Mouse (Mus musculus) CH12.LX (cell line): ENCODE results near the gene Pigf. TPM values are rescaled to one million over a fixed set of nuclear protein-coding genes. Genes with fewer than 3 reads are reported as not detected.

Experiments
- DNase-seq: peaks from one replicate; pipeline ENCODE4 v3.0.0-alpha.2; 2013; ENCODE audit errors: extremely low read depth
- H3K27ac ChIP-seq: 2 replicates; pipeline ENCODE4 v1.5.1; 2012; ENCODE audit warnings: low read depth, mild to moderate bottlenecking, control low read depth, moderate library complexity; ENCODE audit not compliant: insufficient read depth
- H3K27me3 ChIP-seq: replicated peaks from 2 replicates; pipeline ENCODE3; 2012; ENCODE audit warnings: inconsistent platforms
- H3K36me3 ChIP-seq, 2 experiments: replicated peaks in 1 of 2; 2 replicates each; pipeline versions ENCODE3 to v1.6.1; 2012; ENCODE audit warnings: inconsistent platforms in 1 of 2, low read length in 1 of 2, mild to moderate bottlenecking in 1 of 2, mixed read lengths in 1 of 2, moderate library complexity in 1 of 2; ENCODE audit not compliant: control insufficient read depth in 1 of 2, insufficient read depth in 1 of 2
- H3K4me1 ChIP-seq, 2 experiments: 2 replicates each; pipeline ENCODE4 v1.6.1; 2012; ENCODE audit warnings: inconsistent platforms in 1 of 2, moderate library complexity in 1 of 2; ENCODE audit not compliant: insufficient read depth in 2 of 2, control insufficient read depth in 1 of 2
- H3K4me2 ChIP-seq: 2 replicates; pipeline ENCODE4 v1.6.1; 2012; ENCODE audit warnings: low read depth, mild to moderate bottlenecking, control low read depth; ENCODE audit not compliant: poor library complexity, insufficient read depth, severe bottlenecking
- H3K4me3 ChIP-seq, 3 experiments: fragments of 150-350 bp in 1 of 3; sonication (generic) in 1 of 3; replicated peaks in 1 of 3; 2 replicates each; pipeline versions ENCODE3 to v1.5.1; 2011 to 2012; ENCODE audit warnings: low read depth in 2 of 3, low read length in 2 of 3, mild to moderate bottlenecking in 2 of 3, moderate library complexity in 2 of 3, control low read depth in 1 of 3, improper control_type of control experiment in 1 of 3, inconsistent platforms in 1 of 3, mixed read lengths in 1 of 3; ENCODE audit not compliant: poor library complexity in 1 of 3
- H3K79me2 ChIP-seq: replicated peaks from 2 replicates; pipeline ENCODE4 v1.6.1; 2012; ENCODE audit warnings: mild to moderate bottlenecking, moderate library complexity; ENCODE audit not compliant: control insufficient read depth, poor library complexity, insufficient read depth, severe bottlenecking; ENCODE audit errors: extremely low read depth
- H3K9ac ChIP-seq: 2 replicates; pipeline ENCODE4 v1.6.1; 2012; ENCODE audit warnings: low read depth, mild to moderate bottlenecking, control low read depth, moderate library complexity; ENCODE audit not compliant: insufficient read depth
- H3K9me3 ChIP-seq: replicated peaks from 2 replicates; pipeline ENCODE3; 2012; ENCODE audit warnings: low read length, inconsistent platforms, mixed read lengths
- CHD1 ChIP-seq: IDR thresholded peaks from 2 replicates; pipeline ENCODE4 v1.6.1; 2012; ENCODE audit warnings: low read depth, low read length, improper control_type of control experiment, inconsistent platforms
- CHD2 ChIP-seq: IDR thresholded peaks from 2 replicates; pipeline ENCODE4 v1.6.1; 2011; ENCODE audit warnings: low read length, improper control_type of control experiment
- CTCF ChIP-seq, 2 experiments: IDR thresholded peaks in 1 of 2; conservative IDR thresholded peaks in 1 of 2; 2 replicates each; pipeline ENCODE4 v1.5.1; 2011 to 2012; ENCODE audit warnings: low read depth in 2 of 2, low read length in 2 of 2, improper control_type of control experiment in 1 of 2, inconsistent platforms in 1 of 2, mild to moderate bottlenecking in 1 of 2, moderate library complexity in 1 of 2
- ELF1 ChIP-seq: IDR thresholded peaks from 2 replicates; pipeline ENCODE4 v1.6.1; 2014; ENCODE audit warnings: low read depth, mild to moderate bottlenecking, inconsistent platforms, low read length, improper control_type of control experiment
- ETS1 ChIP-seq: conservative IDR thresholded peaks from 2 replicates; pipeline ENCODE4 v1.6.1; 2012; ENCODE audit warnings: low read depth, mild to moderate bottlenecking, inconsistent platforms, low read length, improper control_type of control experiment, moderate library complexity
- HCFC1 ChIP-seq: IDR thresholded peaks from 2 replicates; pipeline ENCODE4 v1.6.1; 2012; ENCODE audit warnings: low read depth, mild to moderate bottlenecking, inconsistent platforms, low read length, improper control_type of control experiment
- KAT2A ChIP-seq: IDR thresholded peaks from 2 replicates; pipeline ENCODE4 v1.6.1; 2012; ENCODE audit warnings: low read length, improper control_type of control experiment, inconsistent platforms; ENCODE audit not compliant: insufficient replicate concordance
- MEF2A ChIP-seq: IDR thresholded peaks from 2 replicates; pipeline ENCODE4 v1.6.1; 2014; ENCODE audit warnings: low read depth, mild to moderate bottlenecking, inconsistent platforms, low read length, improper control_type of control experiment, borderline replicate concordance
- MXI1 ChIP-seq: IDR thresholded peaks from 2 replicates; pipeline ENCODE4 v1.6.1; 2011; ENCODE audit warnings: mild to moderate bottlenecking, low read depth, low read length, improper control_type of control experiment
- NELFE ChIP-seq: IDR thresholded peaks from 2 replicates; pipeline ENCODE4 v1.6.1; 2011; ENCODE audit warnings: low read depth, low read length, improper control_type of control experiment
- NRF1 ChIP-seq: IDR thresholded peaks from 2 replicates; pipeline ENCODE4 v1.6.1; 2014; ENCODE audit warnings: low read depth, mild to moderate bottlenecking, inconsistent platforms, low read length, improper control_type of control experiment, moderate library complexity
- PAX5 ChIP-seq: IDR thresholded peaks from 2 replicates; pipeline ENCODE4 v1.6.1; 2012; ENCODE audit warnings: low read length, inconsistent platforms, mixed read lengths
- POLR2A ChIP-seq: IDR thresholded peaks from 2 replicates; pipeline ENCODE4 v1.6.1; 2011; ENCODE audit warnings: low read depth, mild to moderate bottlenecking, improper control_type of control experiment, low read length
- RAD21 ChIP-seq: IDR thresholded peaks from 2 replicates; pipeline ENCODE4 v1.6.1; 2011; ENCODE audit warnings: low read depth, mild to moderate bottlenecking, low read length, improper control_type of control experiment, moderate library complexity
- RCOR1 ChIP-seq: conservative IDR thresholded peaks from 2 replicates; pipeline ENCODE4 v1.6.1; 2012; ENCODE audit warnings: low read depth, mild to moderate bottlenecking, inconsistent platforms, low read length, improper control_type of control experiment
- SIN3A ChIP-seq: IDR thresholded peaks from 2 replicates; pipeline ENCODE4 v1.6.1; 2012; ENCODE audit warnings: low read length, improper control_type of control experiment, inconsistent platforms
- TBP ChIP-seq: conservative IDR thresholded peaks from 2 replicates; pipeline ENCODE4 v1.6.1; 2011; ENCODE audit warnings: low read depth, low read length, improper control_type of control experiment
- UBTF ChIP-seq: IDR thresholded peaks from 2 replicates; pipeline ENCODE4 v1.6.1; 2012; ENCODE audit warnings: low read depth, mild to moderate bottlenecking, inconsistent platforms, low read length, improper control_type of control experiment, moderate library complexity
- USF1 ChIP-seq: IDR thresholded peaks from 2 replicates; pipeline ENCODE4 v1.6.1; 2014; ENCODE audit warnings: low read depth, mild to moderate bottlenecking, inconsistent platforms, low read length, improper control_type of control experiment
- USF2 ChIP-seq: conservative IDR thresholded peaks from 2 replicates; pipeline ENCODE4 v1.6.1; 2011; ENCODE audit warnings: low read depth, low read length, improper control_type of control experiment
- ZKSCAN1 ChIP-seq: IDR thresholded peaks from 2 replicates; pipeline ENCODE4 v1.6.1; 2012; ENCODE audit warnings: low read depth, inconsistent platforms, low read length, improper control_type of control experiment, borderline replicate concordance
- ZMIZ1 ChIP-seq: IDR thresholded peaks from 2 replicates; pipeline ENCODE4 v1.6.1; 2012; ENCODE audit warnings: low read depth, mild to moderate bottlenecking, inconsistent platforms, low read length, improper control_type of control experiment
- ZNF384 ChIP-seq: IDR thresholded peaks from 2 replicates; pipeline ENCODE4 v1.6.1; 2012; ENCODE audit warnings: low read depth, low read length, improper control_type of control experiment, inconsistent platforms
- dilution Hi-C: fragments of 300-500 bp; cut with MboI; formaldehyde crosslinking; loops from 2 replicates; pipeline ENCODE4 v1.14.3; 2020; ENCODE audit warnings: low sequenced_read_pairs; ENCODE audit not compliant: extremely low pct_unique_long_range_greater_than_20kb, extremely low pct_ligation_motif_present
- in situ Hi-C: fragments of 300-500 bp; cut with MboI; formaldehyde crosslinking; loops from 3 replicates; pipeline ENCODE4 v1.14.3; 2019; ENCODE audit warnings: low sequenced_read_pairs, low pct_ligation_motif_present, low pct_unique_long_range_greater_than_20kb, mixed read lengths
- polyA plus RNA-seq: library from polyadenylated mRNA; unstranded; fragments of >175 nt; gene quantifications from 2 replicates; pipeline ENCODE4 v1.2.1, GENCODE M21; 2012; ENCODE audit warnings: low read depth; ENCODE audit not compliant: insufficient read length
- total RNA-seq, 2 experiments: library from RNA; depleted of rRNA; stranded (reverse); fragments of 300-350 nt in 1 of 2; fragments of >200 nt in 1 of 2; gene quantifications; 2 replicates each; pipeline ENCODE4 v1.2.3; 2012 to 2014

Pigf gene
- total and polyA plus RNA-seq, 3 experiments: 33.6 to 70.8 (median 37.6) TPM

GRCm38 (mm10) chr17:87050469-87051175 lies 25.4 kb upstream of the Pigf start:
- dilution Hi-C loops: no loop called here
- no peak overlapping the region for H3K27ac ChIP-seq

DNA sequence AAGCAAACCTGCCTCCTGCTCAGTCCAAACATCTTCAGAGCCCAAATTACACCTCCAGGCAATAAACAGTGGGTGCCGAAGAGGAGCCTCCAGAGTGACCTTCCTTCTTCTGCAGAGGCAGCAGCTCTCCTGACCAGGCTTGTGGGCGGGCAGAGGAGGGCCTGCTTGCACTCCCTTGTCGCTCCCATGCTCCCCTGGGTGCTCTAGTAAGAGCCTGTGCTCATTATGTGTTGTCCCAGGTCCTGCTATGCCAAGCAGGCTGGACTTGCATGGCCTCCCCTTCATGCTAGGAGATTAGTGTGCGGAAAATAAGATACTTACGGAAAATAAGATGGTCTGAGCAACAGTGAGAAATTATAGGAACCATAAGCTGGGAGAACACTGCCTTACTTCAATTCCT lies 24.5 kb upstream of the Pigf start:
- TF ChIP-seq CHD1: no peak
- TF ChIP-seq RCOR1: no peak
- TF ChIP-seq HCFC1: no peak
- TF ChIP-seq ETS1: no peak
- no peak for TF ChIP-seq NRF1
- peaks cover 3% of the 10 kb centered on the region for H3K27me3 ChIP-seq
- H3K4me1 ChIP-seq: peaks cover 0 to 14% of the 10 kb centered on the region in 2 experiments; a peak in 2 of 4 replicates
- no peak overlapping the region for H3K9ac ChIP-seq
- in situ Hi-C loops (loop anchor here (5.0 to 25.0 kb wide), 2 partner anchors 203 to 562 kb away; no protein-coding TSS in a partner anchor), dilution Hi-C loops (no loop called here)
- no peak overlapping the region for H3K27ac ChIP-seq
- DNase-seq: no peak
- H3K9me3 ChIP-seq: no peaks in the 10 kb centered on the region
- H3K36me3 ChIP-seq: no peaks in the 10 kb centered on the region
- H3K79me2 ChIP-seq: no peaks in the 10 kb centered on the region
- no peak overlapping the region for H3K4me2 ChIP-seq
- no peak overlapping the region for H3K4me3 ChIP-seq

More at GRCm38 (mm10) chr17:87050469-87051175, 25.4 kb upstream of the Pigf start:
- no peak overlapping the region for H3K4me3 ChIP-seq
- no peak for DNase-seq
- peaks cover 3% of the 10 kb centered on the region for H3K27me3 ChIP-seq
- H3K9ac ChIP-seq: no peak overlapping the region
- no peaks in the 10 kb centered on the region for H3K36me3 ChIP-seq
- H3K9me3 ChIP-seq: no peaks in the 10 kb centered on the region
- H3K79me2 ChIP-seq: no peaks in the 10 kb centered on the region
- no peak for TF ChIP-seq ZMIZ1
- no peak for TF ChIP-seq KAT2A
- H3K4me1 ChIP-seq: peaks cover 0 to 14% of the 10 kb centered on the region in 2 experiments; a peak in 2 of 4 replicates
- H3K4me2 ChIP-seq: no peak overlapping the region
- in situ Hi-C loops: loop anchor here (5.0 kb wide), 1 partner anchor 202 kb away; no protein-coding TSS in a partner anchor

DNA sequence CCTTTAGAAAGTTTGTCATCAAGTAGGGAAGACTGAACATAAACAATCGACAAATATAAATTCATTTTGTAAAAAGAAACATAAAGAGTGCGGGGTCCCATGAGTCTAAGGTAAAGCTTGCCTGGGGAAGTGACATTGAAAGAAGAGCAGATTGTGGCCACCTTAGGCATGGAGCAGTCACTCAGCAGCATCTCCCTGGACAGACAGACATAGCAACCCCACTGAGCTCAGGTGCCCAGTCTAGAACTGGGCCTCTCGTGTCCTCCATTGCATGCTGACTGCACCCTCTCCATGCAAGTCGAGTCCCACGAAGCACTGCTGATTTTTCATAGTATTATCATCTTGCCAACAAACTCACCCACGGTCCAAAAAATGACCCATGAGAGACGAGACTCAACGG lies 19.6 kb upstream of the Pigf start:
- Histone ChIP-seq H3K9ac (no peak overlapping the region), H3K4me2 (no peak overlapping the region), H3K27ac (no peak overlapping the region), H3K27me3 (peaks cover 1% of the 10 kb centered on the region), H3K9me3 (no peaks in the 10 kb centered on the region), H3K36me3 (no peaks in the 10 kb centered on the region), H3K4me1 (0 out of 4 replicates have a peak, but pooled peaks cover 0 to 5% of the 10 kb centered on the region in 2 experiments), H3K79me2 (no peaks in the 10 kb centered on the region), H3K4me3 (no peak overlapping the region)
- dilution Hi-C loops: no loop called here
- in situ Hi-C loops: loop anchor here (5.0 to 25.0 kb wide), 2 partner anchors 127 to 557 kb away; partner anchors contain the start of gene Tmem247
- DNase-seq: no peak
- TF ChIP-seq USF1 (no peak), TBP (no peak), UBTF (no peak), SIN3A (no peak), MEF2A (no peak), KAT2A (no peak), ZNF384 (no peak), CHD1 (no peak), USF2 (no peak), MXI1 (no peak), ELF1 (no peak), ZKSCAN1 (no peak), PAX5 (no peak), HCFC1 (no peak), RAD21 (no peak), CHD2 (no peak), CTCF (conservative IDR thresholded peaks at IDR 0.05 in 1 of 2, IDR thresholded peaks at IDR 0.05 in 1 of 2; ENCODE audit: low read depth in 2 of 2, low read length in 2 of 2) (no peak), NELFE (no peak), POLR2A (no peak), ETS1 (no peak)
